Mouse (Mus musculus) heart, adult 2 months (tissue): ENCODE measurements around the gene Gm45808.

ENCODE experiments used
- CTCF ChIP-seq: fragments of 200-600 bp; IDR thresholded peaks from 2 replicates; pipeline ENCODE4 v1.8.1; 2022; ENCODE audit warnings: antibody characterized with exemption, mild to moderate bottlenecking, moderate library complexity
- EP300 ChIP-seq: fragments of 200-500 bp; IDR thresholded peaks from 2 replicates; pipeline ENCODE4 v1.6.1; 2011; ENCODE audit warnings: low read depth, low read length, control low read depth; ENCODE audit not compliant: insufficient read depth

- TF ChIP-seq CTCF (no peak), EP300 (no peak)
These were observed 51.6 kb downstream of the Gm45808 start for GRCm38 (mm10) chr7:45435038-45435437.
